8 mouse cellular contexts compared by ENCODE assay signal in genomic region chr9:63133659-63134058, GRCm38 (mm10). TPM values are rescaled to one million over a fixed set of nuclear protein-coding genes. Genes with fewer than 3 reads are reported as not detected.
DNase-seq lines count a peak whose midpoint lies in the region; ATAC-seq and TF ChIP-seq lines count a peak whose summit lies in the region.

No protein-coding gene starts in this region.

- no peak overlapping the region; the same call in 1 of the 2 replicates for H3K9ac ChIP-seq in liver, embryonic 12.5 days

- no peaks in the 10 kb centered on the region for H3K9me3 ChIP-seq in liver, embryonic 12.5 days (replicated peaks)

- no peaks in the 10 kb centered on the region; the same call in 1 of the 2 replicates for H3K27me3 ChIP-seq in testis, adult 2 months (ENCODE audit: control insufficient read depth, insufficient read depth, low read length)
- H3K27me3 ChIP-seq in liver, embryonic 12.5 days (replicated peaks) = peaks cover 76% of the 10 kb centered on the region

- TF ChIP-seq POLR2A in testis, adult 2 months (IDR thresholded peaks at IDR 0.05; ENCODE audit: control insufficient read depth, low read depth, low read length) = no peak

- 10% methylated on average over 6 of the region's 6 CpGs for WGBS in liver, embryonic 12.5 days (ENCODE audit: insufficient replicate concordance)

- intact Hi-C loops in gastrocnemius, adult 2 months (cut with DNase I) = loop anchor here (5.0 kb wide), 1 partner anchor 264 kb away; the partner anchor contains the start of gene 2300009A05Rik
- intact Hi-C loops in gastrocnemius, postnatal 14 days (cut with DNase I; ENCODE audit: low total_unique reads) = no loop called here

- no peak for ATAC-seq in liver, embryonic 12.5 days

- peaks cover 12% of the 10 kb centered on the region for H3K4me1 ChIP-seq in testis, adult 2 months (ENCODE audit: control insufficient read depth, insufficient read depth, low read length)
- peaks cover 23% of the 10 kb centered on the region for H3K4me1 ChIP-seq in liver, embryonic 12.5 days

- H3K4me2 ChIP-seq in liver, embryonic 12.5 days = peak overlapping the region; percentile 66

- H3K4me3 ChIP-seq in gastrocnemius, adult 2 months = peak overlapping the region; percentile 80
- peak overlapping the region; percentile 30; the same call in 1 of the 2 replicates for H3K4me3 ChIP-seq in testis, adult 2 months (ENCODE audit: control insufficient read depth, low read depth, low read length)
- peak overlapping the region; percentile 38 for H3K4me3 ChIP-seq in liver, embryonic 12.5 days

- no peak for TF ChIP-seq CTCF in gastrocnemius, adult 2 months (IDR thresholded peaks at IDR 0.05)
- no peak for TF ChIP-seq CTCF in testis, adult 2 months (IDR thresholded peaks at IDR 0.05; ENCODE audit: control insufficient read depth, insufficient read depth, insufficient replicate concordance, low read depth, low read length)

- DNase-seq in gastrocnemius, adult 2 months = no peak
- DNase-seq in gastrocnemius, postnatal 14 days = no peak
- no peak for DNase-seq in testis, postnatal 14 days (ENCODE audit: low spot score)
- no peak for DNase-seq in retina, postnatal 1 day
- no peak for DNase-seq in frontal cortex, postnatal 14 days (ENCODE audit: low spot score in 2 of 2)
- no peak for DNase-seq in embryo, embryonic 10.5 days (ENCODE audit: low spot score)

- H3K27ac ChIP-seq in gastrocnemius, adult 2 months = peak overlapping the region; percentile 97; the same call in 1 of the 2 replicates
- H3K27ac ChIP-seq in testis, adult 2 months (ENCODE audit: control insufficient read depth, insufficient read depth, low read depth, low read length) = no peak overlapping the region
- H3K27ac ChIP-seq in liver, embryonic 12.5 days = no peak overlapping the region

- H3K36me3 ChIP-seq in testis, adult 2 months (ENCODE audit: control insufficient read depth, insufficient read depth, low read length) = no peaks in the 10 kb centered on the region
- H3K36me3 ChIP-seq in liver, embryonic 12.5 days = no peaks in the 10 kb centered on the region

RNA-seq across cellular contexts. Expression of gene Skor1, which starts 15.1 kb away (rescaled TPM):
- total RNA-seq in gastrocnemius, adult 2 months (2021) = under 1 TPM in 1 of 2 experiments, not detected in 1; 0.10 TPM
- total RNA-seq in gastrocnemius, postnatal 14 days (2021) = under 1 TPM in 1 of 2 experiments, not detected in 1; 0.12 TPM
- polyA plus RNA-seq in testis, adult 2 months (2012; rRNA removed) = 1.2 and 1.6 TPM in 2 replicates
- polyA plus RNA-seq in liver, embryonic 12.5 days (2016; fragmentation: Nextera tagmentation; extraction: Ambion mirVana) = not detected in 2 replicates

Comparison
In these comparisons a context has a peak if more than half of its experiments do, and no peak if none do; other contexts are left out.
1. H3K4me3 ChIP-seq: peak in every context shown above with its lines; median percentile 80 in gastrocnemius, adult 2 months; 38 in liver, embryonic 12.5 days; 30 in testis, adult 2 months.